Mouse (Mus musculus) lung, adult 18-20 months (tissue): ENCODE data around the gene Pck1.

Experiments used
- DNase-seq, 2 experiments: peaks; one replicate each; pipeline ENCODE4 v3.0.0; 2022; ENCODE audit warnings: mixed read lengths in 2 of 2

Gene Pck1

DNA sequence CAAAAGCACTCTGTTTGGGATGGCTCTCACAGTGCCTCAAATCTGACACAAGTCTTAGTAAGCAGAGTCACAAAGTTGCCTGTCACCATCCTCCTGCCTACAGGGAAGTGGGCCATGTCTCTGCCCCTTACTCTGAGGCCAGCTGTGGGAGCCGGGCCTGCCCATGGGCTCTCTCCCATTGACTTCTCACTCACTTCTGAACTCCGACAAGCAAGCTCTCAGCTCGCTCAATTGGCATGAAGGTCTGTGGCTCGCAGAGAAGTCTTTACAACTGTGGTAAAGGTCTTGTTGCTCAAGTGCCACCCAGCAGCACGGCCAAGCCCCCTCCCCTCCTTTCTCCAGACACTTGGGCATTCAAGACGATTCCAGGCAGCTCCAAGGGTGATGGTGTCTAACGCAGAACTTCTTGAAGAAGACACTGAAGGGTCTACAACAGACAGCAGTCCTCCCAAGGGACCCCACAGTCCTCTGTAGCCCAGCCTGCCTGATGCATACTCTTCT lies 1.0 kb upstream of the Pck1 start:
- DNase-seq = no peak

DNA sequence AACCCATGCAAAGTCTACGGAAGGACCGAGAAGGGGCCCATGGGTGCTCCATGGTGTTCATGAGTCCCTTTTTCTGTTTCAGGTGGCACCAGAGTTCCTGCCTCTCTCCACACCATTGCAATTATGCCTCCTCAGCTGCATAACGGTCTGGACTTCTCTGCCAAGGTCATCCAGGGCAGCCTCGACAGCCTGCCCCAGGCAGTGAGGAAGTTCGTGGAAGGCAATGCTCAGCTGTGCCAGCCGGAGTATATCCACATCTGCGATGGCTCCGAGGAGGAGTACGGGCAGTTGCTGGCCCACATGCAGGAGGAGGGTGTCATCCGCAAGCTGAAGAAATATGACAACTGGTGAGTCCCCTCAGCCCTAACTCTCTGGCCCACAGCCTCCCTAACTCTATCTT lies 418 bp downstream of the Pck1 start:
- no peak for DNase-seq

DNA sequence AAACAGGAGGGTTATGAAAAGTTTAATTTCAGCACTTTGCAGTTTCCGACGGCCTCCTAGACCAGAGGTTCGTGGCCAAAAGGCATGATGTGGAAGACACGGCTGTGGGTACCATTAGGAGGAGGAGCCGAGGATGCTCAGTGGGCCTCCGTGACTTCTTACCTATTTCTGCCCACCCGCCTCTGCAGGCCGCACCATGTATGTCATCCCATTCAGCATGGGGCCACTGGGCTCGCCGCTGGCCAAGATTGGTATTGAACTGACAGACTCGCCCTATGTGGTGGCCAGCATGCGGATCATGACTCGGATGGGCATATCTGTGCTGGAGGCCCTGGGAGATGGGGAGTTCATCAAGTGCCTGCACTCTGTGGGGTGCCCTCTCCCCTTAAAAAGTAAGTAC lies 1.7 kb downstream of the Pck1 start:
- no peak for DNase-seq

DNA sequence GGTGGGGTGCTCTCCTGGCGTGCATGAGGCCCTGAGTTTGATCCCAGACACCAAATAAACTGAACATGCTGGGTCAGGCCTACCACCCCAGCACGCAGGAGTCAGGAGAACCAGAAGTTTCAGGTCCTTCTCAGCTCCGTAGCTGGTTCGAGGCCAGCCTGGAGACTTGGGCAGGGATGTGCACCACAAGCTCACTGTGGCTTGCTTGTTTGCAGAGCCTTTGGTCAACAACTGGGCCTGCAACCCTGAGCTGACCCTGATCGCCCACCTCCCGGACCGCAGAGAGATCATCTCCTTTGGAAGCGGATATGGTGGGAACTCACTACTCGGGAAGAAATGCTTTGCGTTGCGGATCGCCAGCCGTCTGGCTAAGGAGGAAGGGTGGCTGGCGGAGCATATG lies 2.1 kb downstream of the Pck1 start:
- DNase-seq = no peak

DNA sequence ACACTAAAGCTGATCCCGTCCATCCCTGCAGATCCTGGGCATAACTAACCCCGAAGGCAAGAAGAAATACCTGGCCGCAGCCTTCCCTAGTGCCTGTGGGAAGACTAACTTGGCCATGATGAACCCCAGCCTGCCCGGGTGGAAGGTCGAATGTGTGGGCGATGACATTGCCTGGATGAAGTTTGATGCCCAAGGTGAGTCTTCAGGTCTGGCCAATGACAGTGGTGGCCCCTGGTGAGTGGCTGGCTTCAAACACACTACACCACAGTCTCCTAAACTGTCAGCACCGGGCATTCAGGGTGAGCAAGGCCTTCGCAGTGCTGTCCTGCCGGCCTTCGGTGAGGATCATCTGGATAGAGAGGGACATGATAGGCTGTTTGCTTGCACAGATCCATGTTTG lies 3.1 kb downstream of the Pck1 start:
- no peak for DNase-seq

DNA sequence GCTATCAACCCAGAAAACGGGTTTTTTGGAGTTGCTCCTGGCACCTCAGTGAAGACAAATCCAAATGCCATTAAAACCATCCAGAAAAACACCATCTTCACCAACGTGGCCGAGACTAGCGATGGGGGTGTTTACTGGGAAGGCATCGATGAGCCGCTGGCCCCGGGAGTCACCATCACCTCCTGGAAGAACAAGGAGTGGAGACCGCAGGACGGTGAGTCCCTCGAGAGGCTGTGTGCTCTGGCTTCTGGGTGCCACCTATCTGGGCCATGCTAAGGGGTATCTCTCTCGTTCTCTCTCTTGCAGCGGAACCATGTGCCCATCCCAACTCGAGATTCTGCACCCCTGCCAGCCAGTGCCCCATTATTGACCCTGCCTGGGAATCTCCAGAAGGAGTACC lies 4.1 kb downstream of the Pck1 start:
- no peak for DNase-seq

DNA sequence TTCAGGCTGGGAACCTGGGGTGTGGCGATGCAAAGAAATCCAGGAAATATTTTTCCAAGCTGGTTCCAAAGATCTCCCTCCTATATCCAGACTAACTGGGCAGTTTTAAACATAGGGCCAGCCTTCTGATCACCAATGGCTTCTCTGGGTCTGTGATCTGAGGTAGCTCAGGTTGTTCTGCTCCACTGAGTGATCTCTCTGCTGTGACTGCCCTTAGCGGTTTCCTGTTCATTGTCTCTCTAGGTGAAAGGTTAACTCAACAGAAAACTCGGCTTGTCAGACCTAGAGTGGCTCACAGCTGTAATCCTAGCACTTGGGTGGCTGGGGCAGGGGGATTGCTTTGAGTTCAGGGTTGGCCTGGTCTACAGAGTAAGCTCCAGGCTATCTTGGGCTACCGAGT lies 4.5 kb downstream of the Pck1 start:
- no peak for DNase-seq

DNA sequence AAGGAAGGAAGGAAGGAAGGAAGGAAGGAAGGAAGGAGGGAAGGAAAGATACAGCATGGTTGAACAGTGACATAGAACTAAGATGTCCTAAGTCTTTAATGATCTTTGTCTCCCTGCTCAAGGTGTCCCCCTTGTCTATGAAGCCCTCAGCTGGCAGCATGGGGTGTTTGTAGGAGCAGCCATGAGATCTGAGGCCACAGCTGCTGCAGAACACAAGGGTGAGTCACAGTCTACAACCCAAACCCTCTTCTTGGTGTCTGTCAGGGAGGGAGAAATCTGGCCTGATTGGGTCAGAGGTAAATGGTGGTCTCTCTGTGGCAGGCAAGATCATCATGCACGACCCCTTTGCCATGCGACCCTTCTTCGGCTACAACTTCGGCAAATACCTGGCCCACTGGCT lies 5.0 kb downstream of the Pck1 start:
- no peak for DNase-seq

DNA sequence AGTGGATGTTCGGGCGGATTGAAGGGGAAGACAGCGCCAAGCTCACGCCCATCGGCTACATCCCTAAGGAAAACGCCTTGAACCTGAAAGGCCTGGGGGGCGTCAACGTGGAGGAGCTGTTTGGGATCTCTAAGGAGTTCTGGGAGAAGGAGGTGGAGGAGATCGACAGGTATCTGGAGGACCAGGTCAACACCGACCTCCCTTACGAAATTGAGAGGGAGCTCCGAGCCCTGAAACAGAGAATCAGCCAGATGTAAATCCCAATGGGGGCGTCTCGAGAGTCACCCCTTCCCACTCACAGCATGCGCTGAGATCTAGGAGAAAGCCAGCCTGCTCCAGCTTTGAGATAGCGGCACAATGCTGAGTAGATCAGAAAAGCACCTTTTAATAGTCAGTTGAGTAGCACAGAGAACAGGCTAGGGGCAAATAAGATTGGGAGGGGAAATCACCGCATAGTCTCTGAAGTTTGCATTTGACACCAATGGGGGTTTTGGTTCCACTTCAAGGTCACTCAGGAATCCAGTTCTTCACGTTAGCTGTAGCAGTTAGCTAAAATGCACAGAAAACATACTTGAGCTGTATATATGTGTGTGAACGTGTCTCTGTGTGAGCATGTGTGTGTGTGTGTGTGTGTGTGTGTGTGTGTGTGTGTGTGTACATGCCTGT lies 5.7 kb downstream of the Pck1 start:
- DNase-seq = no peak

DNA sequence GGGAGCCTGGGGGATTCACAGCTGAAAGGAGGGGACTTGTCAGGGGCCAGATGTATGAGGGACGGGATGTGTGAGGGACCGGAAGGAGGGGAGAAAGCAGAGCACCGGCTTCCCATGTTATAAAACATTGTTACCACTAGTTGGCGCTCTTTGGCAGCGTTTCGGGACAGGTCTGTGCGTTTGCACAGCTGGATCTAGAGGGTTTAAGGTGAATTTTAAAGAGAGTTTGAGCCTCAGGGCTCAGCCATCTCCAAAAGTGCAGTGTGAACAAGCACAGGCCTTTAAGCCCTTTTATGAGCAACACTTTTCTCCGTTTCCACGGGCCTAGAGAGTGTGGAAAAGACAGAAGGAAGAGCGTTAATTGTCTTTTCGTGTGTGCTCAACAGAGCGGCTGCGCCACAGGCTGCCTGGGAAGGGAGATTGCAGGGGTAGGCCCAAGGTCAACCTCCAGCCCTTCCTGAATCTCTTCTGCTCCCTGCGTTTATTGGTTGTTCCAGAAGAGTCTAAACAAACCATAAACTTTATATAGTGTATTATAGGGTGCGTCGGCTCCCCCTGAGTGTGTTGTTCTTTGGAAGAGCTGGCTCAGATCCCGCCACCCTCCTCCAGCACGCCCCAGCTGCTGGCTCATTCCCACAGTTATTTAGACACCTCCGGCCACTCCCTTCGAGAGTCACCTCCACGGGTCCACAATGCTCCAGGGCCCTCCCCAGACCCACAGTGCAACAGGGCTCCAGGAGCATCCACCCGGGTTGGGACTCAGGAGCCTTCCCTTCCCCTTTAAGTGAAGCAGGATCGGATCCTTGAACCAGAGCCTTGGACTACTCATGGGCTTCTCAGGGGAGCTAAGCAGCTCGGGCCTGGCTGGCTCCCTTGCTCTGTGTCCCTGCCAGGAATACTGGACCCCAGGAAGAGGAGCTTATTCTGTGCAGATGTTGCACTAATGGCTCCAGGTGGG lies 6.8 kb downstream of the Pck1 start:
- peak; percentile 32 to 41 for DNase-seq

DNA sequence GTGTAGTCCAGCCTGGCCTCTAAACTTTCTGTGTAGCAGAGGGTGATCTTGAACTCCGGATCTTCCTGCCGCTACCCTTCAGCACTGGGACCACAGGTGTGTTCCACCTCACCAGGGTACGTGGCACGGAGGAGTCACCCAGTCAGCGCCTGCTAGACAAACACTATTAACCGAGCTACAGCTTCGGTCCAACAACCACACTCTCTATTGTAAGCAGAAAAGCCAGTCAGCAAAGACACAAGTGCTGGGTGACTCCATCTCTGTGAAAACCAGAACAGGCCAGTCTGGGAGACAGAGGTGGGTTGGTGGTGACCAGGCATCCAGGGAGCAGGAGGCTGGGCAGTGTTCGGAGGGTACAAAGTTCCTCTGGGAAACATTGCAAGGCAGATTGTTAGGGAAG lies 10.5 kb downstream of the Pck1 start:
- no peak for DNase-seq

DNA sequence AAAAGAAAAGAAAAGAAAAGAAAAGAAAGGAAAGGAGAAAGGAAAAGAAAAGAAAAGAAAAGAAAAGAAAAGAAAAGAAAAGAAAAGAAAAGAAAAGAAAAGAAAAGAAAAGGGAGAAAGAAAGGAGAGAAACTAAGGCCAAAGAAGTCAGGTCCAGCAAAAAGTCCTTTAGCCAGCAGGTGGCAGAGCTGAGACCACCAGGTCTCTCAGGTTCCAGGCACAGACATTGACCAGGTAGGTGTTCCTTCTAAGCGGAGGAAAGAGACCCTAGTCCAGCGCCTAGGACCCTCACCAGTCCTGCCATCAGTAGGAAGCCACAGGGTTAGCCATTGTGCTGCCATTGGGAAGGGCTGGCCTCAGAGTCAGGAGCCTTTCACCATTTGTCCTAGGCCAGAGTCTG lies 11.5 kb downstream of the Pck1 start:
- no peak for DNase-seq

DNA sequence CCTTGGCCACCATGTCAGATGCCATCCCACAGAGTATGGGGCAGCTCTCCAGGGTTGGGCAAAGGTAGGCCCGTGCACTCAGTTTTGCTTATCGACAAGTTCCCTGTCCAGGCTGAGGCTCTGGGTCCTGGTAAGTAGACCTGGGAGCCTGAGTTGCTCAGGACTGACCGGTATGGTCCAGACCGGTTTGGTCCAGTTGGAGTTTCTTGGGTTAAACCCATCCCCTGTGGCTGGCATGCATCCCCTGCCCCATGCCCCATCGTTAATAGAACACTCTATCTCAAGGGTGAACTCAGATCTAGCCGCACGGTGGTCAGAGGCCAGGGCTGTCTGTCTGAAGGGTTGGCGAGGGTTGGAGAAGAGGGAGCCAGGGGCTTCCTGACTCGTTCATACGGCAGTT lies 12.1 kb downstream of the Pck1 start:
- DNase-seq = no peak

DNA sequence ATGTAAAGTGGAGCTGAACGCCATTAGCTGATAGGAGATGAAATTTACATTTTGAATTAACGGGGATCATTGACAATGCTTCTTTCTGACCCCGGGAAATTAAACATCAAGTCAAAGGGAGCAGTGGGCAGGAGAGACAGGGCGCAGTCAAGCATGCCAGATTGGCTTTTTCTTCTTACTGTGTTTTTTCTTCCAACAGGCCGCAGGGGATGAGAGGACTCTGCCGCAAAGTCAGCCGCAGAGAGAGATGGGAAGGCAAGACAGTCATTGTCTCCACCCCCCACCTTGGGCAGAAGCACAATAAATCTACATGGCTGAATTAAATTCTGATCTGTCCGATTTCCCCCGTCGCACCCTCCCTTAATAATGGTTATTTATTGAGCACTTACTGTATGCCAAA lies 12.5 kb downstream of the Pck1 start:
- DNase-seq = no peak

DNA sequence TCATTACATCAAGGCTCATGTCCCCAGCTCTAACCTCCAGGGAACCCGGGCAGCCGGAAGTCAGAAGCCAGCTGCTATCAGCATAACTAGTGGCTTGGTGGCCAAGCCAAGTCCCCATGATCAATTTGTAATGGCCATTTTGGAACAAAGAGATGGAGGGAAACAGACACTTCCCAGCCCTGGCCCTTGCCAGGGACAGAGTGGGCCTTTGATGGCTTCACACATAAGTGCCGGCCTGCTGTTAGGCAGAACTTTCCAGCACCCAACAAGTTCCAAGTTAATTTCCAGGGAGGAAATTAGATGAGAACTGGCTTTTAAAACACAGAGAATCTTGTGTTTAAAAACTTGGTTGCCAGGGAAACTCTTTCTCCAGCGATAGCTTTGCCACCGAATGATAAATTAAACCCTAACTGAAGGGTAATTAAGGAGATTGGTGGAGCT lies 15.6 kb downstream of the Pck1 start:
- no peak for DNase-seq

DNA sequence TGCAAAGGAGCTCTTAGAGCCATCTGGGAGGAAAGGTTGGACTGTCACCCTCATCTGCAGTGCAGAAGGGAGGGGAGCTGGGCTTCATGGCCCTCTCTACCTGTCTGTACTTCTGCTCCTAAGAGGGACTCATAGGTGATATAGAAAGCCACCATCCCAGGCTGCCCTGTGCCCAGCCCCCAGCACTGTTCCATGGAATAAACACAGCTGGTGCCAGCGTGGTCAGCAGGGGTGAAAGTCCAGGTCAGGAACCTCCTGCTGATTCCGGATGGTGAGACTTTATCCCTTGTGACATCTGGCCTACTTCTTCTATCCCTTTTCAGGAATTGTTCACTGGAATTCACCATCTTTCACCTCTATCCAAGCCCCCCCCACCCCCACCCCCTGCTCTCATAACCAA lies 17.2 kb downstream of the Pck1 start:
- no peak for DNase-seq

DNA sequence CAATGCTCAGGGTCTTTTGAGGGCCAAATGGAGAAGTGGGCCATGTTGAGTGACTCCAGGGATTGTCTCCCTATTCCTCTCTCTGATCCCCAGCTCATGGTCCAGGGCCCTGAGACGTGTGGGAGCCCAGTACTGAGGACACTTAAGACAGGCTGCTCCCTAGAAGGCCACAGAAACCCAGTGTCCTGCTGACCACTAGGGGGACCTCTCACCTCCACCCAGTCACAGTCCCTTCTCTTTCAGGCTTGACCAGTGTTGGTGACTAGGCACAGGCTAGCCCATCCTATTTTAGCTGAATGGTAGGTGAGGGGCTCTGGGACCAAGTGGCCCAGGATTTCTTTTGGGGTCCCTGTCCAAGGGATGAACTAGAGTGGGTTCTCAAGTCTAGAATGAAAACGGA lies 17.9 kb downstream of the Pck1 start:
- DNase-seq = no peak

DNA sequence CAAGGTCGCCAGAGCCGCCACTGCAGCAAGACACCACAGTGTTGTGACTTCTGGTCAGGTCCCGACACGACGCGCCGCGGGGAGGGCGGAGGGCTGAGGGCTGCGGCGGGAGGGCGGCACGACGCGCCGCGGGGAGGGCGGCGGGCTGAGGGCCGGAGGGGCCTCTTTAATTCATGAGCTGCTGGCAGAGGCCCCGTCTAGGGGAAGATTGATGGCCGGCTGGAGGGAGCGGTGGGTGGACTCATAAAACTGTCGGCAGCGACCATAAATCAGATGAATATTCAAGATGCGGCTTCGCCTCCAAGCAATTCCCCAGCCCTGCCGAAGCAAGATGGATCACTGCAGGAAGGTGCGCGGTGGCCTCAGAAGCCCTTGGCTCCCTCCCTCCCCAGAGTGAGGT lies 18.6 kb downstream of the Pck1 start:
- DNase-seq = no peak

DNA sequence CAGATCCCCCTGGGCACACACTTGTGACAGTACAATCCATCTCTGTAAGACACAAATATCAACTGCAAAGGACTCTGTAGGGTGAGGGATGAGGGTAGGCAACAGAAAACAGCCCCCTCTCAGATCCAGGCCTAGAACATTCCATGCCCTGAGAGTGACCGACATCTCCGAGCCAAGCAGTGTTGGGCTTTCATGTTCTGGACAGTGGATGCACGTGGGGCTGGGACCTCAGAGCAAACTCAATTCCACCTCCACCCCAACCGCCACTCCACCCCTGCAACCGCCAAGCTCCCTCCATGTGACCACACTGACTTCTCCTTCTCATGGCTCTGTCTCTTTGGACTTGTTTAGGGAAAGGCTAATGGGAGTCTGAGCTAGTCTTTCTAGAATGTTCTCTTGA lies 19.1 kb downstream of the Pck1 start:
- DNase-seq = no peak

DNA sequence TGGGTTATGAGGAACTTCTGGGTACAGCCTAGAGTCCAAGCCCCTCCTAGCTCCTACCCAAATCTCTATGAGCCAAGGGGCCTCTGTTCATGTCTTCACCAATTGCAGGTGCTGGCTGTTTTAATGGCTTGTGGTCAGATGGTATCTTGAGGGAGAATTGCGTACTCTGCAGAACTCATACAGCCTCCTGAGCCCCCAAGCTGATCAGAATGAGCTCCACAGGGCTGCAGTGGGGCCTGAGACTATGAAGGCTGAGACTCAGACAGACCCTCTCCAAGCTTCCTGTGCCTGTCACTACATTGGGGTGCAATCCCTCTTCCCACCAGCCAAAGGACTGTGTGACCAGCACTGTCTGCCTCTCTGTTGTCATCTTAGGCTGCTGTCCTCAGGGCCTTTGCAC lies 19.5 kb downstream of the Pck1 start:
- no peak for DNase-seq

DNA sequence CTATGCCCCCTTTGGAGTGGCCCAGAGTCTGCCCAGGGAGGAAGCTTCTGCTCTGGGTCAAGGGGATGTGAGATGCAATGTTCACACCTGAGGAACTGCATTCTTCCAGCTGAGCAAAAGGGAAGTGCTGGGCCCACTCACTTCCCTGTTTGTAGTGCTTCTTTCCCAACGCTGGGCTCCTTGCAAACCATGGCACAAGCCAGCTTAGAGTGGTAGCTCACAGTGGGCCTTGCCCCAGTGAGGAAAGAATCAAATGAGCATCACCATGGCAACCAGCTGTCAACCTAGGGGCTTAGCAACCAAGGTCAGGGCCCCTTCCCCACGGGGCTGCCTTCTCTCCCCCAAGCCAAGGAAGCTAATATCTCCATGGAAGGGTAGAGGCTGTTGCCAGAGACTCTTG lies 20.2 kb downstream of the Pck1 start:
- DNase-seq = no peak

DNA sequence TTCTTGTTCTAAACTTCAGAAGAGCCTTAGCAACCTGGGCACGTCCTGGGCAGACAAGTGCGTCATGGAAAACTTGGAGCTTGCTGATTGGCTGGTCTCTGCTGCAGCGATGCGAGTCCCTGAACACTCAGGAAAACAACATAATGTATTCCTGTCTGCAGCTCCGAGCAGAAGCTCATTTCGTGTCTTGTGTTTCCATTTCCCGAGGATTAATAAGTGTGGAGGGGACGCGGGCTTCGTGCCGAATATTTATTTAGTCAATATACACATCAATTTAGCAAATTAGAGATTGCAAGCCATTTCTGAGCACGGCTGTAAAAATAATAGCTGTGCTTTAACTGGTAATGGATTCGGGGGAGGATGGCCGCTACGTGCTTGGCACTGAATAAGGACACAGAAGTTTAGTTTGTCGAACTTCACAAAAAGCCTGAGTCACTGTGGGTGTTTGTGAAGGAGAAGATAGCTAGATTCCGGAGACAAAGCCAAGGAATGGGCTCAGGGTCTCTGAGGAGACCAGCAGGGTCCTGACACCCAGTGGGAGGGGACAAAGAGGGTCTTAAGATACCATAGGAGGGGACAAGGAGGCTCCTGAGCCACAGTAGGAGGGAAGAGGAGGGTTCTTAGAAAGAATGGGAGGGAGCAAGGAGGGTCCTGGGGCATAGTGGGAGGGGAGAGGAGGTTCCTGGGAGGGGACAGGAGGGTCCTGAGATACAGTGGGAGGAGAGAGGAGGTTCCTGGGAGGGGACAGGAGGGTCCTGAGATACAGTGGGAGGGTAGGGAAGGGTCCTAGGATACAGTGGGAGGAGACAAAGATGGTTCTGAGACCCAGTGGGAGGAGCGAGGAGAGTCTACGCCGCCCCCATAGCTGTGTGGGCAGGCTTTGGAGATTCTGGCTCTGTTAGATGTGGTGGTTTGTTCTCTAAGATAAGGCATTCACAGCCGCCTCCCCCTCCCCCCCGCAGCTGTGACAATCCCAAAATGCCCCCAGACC lies 21.0 kb downstream of the Pck1 start:
- peak; percentile 26 to 41 for DNase-seq

DNA sequence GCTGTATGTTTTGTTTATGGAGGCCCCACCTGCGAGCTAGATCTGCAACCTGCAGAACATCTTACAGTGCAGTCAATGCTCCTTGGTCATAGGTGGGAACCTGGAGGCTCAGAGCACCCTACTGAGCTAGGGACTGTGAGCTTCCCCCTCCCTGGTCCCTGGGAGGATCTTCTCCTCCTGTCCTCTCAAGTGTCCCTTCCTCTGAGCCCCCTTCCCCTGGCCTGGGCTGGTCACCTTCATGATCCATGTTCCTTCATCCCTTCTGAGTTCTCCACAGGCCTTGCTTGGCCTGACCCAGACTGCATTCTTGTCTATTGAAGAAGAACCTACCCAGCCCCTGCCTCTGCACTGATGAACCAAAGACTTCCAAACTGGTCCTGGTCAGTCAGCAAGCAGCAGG lies 21.7 kb downstream of the Pck1 start:
- no peak for DNase-seq
